ENCODE assay signal across 8 mouse cellular contexts in the genomic region with DNA sequence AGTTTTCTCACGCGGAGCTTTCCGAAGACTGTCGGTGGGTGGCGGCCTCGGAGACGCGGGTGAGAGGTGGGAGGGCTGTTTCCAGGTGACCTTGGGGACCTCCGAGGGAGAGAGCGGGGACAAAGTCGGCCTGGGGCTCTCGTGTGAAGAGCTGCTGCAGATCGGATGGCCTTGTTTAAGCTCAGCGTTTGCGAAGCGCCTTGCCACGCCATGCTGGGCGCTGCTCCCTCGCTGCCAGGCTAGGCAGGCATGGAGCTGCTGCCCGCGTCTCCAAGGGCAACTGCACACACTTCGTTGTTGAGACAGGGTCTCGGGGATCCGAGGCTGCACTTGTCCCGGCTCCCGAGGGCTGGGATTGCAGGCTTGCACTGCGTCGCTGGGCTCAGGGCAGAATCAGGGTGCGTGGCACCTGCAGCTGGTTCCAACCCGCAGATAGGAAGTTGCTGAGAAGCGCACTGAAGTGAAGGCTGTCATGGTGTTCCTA. TPM values are rescaled to one million over a fixed set of nuclear protein-coding genes. Genes with fewer than 3 reads are reported as not detected.
A peak's percentile ranks its signal among the peaks of the same experiment; 100 is the strongest.
DNase-seq lines count a peak whose midpoint lies in the region; ATAC-seq and TF ChIP-seq lines count a peak whose summit lies in the region.

Gene Mrpl47 (minus strand): TSS at position 434 of the 484 bp plus-strand sequence.

- peak within 1 kb of the TSS; percentile 80 for H3K9ac ChIP-seq in forebrain, embryonic 16.5 days (replicated peaks; ENCODE audit: low read depth, low read length)
- H3K9ac ChIP-seq in hindbrain, embryonic 15.5 days = peak within 1 kb of the TSS; percentile 80
- peak within 1 kb of the TSS; percentile 83 for H3K9ac ChIP-seq in liver, postnatal 0 days (replicated peaks)

- no peak for TF ChIP-seq EP300 in liver, postnatal 0 days (IDR thresholded peaks at IDR 0.05; ENCODE audit: low read depth)

- H3K9me3 ChIP-seq in forebrain, embryonic 16.5 days (ENCODE audit: control insufficient read depth, low read length) = no peaks in the 10 kb centered on the region
- no peaks in the 10 kb centered on the region for H3K9me3 ChIP-seq in hindbrain, embryonic 15.5 days
- no peaks in the 10 kb centered on the region for H3K9me3 ChIP-seq in liver, postnatal 0 days (ENCODE audit: low read length)

- under 1% methylated on average over 31 of the region's 31 CpGs for WGBS in forebrain, embryonic 16.5 days
- WGBS in hindbrain, embryonic 15.5 days = under 1% methylated on average over 31 of the region's 31 CpGs
- WGBS in liver, postnatal 0 days (ENCODE audit: insufficient replicate concordance) = 0% methylated on average over 31 of the region's 31 CpGs

- peak within 1 kb of the TSS; percentile 94 for H3K4me3 ChIP-seq in forebrain, embryonic 16.5 days (replicated peaks; ENCODE audit: low read length)
- peak within 1 kb of the TSS; percentile 84 for H3K4me3 ChIP-seq in hindbrain, embryonic 15.5 days
- H3K4me3 ChIP-seq in liver, postnatal 0 days (ENCODE audit: low read depth, low read length) = peak within 1 kb of the TSS; percentile 89

- H3K36me3 ChIP-seq in forebrain, embryonic 16.5 days (ENCODE audit: control insufficient read depth, insufficient read depth) = peaks cover 9% of the 10 kb centered on the region
- peaks cover 10% of the 10 kb centered on the region for H3K36me3 ChIP-seq in hindbrain, embryonic 15.5 days
- peaks cover 9% of the 10 kb centered on the region; the same call in 1 of the 2 replicates for H3K36me3 ChIP-seq in liver, postnatal 0 days (replicated peaks; ENCODE audit: insufficient read depth, low read length)

- H3K4me2 ChIP-seq in forebrain, embryonic 16.5 days (ENCODE audit: low read length) = peak within 1 kb of the TSS; percentile 89
- H3K4me2 ChIP-seq in hindbrain, embryonic 15.5 days = peak within 1 kb of the TSS; percentile 67
- H3K4me2 ChIP-seq in liver, postnatal 0 days (ENCODE audit: low read depth, low read length) = peak within 1 kb of the TSS; percentile 97

- peak; percentile 50 for ATAC-seq in forebrain, embryonic 16.5 days
- peak; percentile 70 for ATAC-seq in hindbrain, embryonic 15.5 days (ENCODE audit: low FRiP score, low read depth)
- peak; percentile 15 for ATAC-seq in liver, postnatal 0 days

- peak within 1 kb of the TSS; percentile 89 for H3K27ac ChIP-seq in forebrain, embryonic 16.5 days (ENCODE audit: low read length)
- peak within 1 kb of the TSS; percentile 91 for H3K27ac ChIP-seq in hindbrain, embryonic 15.5 days (replicated peaks)
- H3K27ac ChIP-seq in liver, postnatal 0 days (ENCODE audit: low read depth) = peak within 1 kb of the TSS; percentile 84

- TF ChIP-seq CTCF in liver, postnatal 0 days (IDR thresholded peaks at IDR 0.05; ENCODE audit: low read depth) = no peak

- no peaks in the 10 kb centered on the region for H3K27me3 ChIP-seq in forebrain, embryonic 16.5 days (replicated peaks; ENCODE audit: control insufficient read depth, insufficient read depth, low read length)
- H3K27me3 ChIP-seq in hindbrain, embryonic 15.5 days = no peaks in the 10 kb centered on the region
- H3K27me3 ChIP-seq in liver, postnatal 0 days (ENCODE audit: insufficient read depth, low read length) = no peaks in the 10 kb centered on the region

- DNase-seq in layer of hippocampus, adult 18-20 months (ENCODE audit: low spot score in 2 of 2) = no peak
- no peak for DNase-seq in layer of hippocampus, adult 11-12 months (ENCODE audit: low spot score)
- DNase-seq in adrenal gland, adult 8-10 months = no peak
- no peak for DNase-seq in liver, postnatal 0 days
- DNase-seq in ovary, postnatal 14 days (ENCODE audit: low spot score) = no peak
- DNase-seq in thymus, postnatal 4 days = no peak

- peaks cover 22% of the 10 kb centered on the region for H3K4me1 ChIP-seq in forebrain, embryonic 16.5 days (replicated peaks; ENCODE audit: control insufficient read depth, insufficient read depth, low read length)
- peaks cover 31% of the 10 kb centered on the region for H3K4me1 ChIP-seq in hindbrain, embryonic 15.5 days (replicated peaks)
- peaks cover 21% of the 10 kb centered on the region for H3K4me1 ChIP-seq in liver, postnatal 0 days (ENCODE audit: insufficient read depth)

RNA-seq across cellular contexts. Expression of gene Mrpl47, which starts in this region (rescaled TPM):
- 10 to 100 TPM; 18.0 to 18.4 TPM for total RNA-seq in layer of hippocampus, adult 18-20 months (2021)
- total RNA-seq in adrenal gland, adult 8-10 months (2022) = 10 to 100 TPM; 25.6 to 30.9 (median 27.6) TPM
- 30.1 and 37.3 TPM in 2 replicates for polyA plus RNA-seq in forebrain, embryonic 16.5 days (2015; fragmentation: Nextera tagmentation; extraction: Ambion mirVana)
- polyA plus RNA-seq in hindbrain, embryonic 15.5 days (2015; fragmentation: Nextera tagmentation; extraction: Ambion mirVana) = 30.2 and 33.4 TPM in 2 replicates
- polyA plus RNA-seq in liver, postnatal 0 days (2015; fragmentation: Nextera tagmentation; extraction: Ambion mirVana) = 15.2 and 18.2 TPM in 2 replicates

Comparison
In these comparisons a context has a peak if more than half of its experiments do, and no peak if none do; other contexts are left out.
1. ATAC-seq: peak in every context shown above with its lines; median percentile 70 in hindbrain, embryonic 15.5 days; 50 in forebrain, embryonic 16.5 days; 15 in liver, postnatal 0 days.